Mouse (Mus musculus): ENCODE results near the gene Cdkn1c. TPM values are rescaled to one million over a fixed set of nuclear protein-coding genes. Genes with fewer than 3 reads are reported as not detected.
A peak's percentile ranks its signal among the peaks of the same experiment; 100 is the strongest.

Gene Cdkn1c
- polyA plus RNA-seq, 1 experiment from 2014 or later: 285 TPM

DNA sequence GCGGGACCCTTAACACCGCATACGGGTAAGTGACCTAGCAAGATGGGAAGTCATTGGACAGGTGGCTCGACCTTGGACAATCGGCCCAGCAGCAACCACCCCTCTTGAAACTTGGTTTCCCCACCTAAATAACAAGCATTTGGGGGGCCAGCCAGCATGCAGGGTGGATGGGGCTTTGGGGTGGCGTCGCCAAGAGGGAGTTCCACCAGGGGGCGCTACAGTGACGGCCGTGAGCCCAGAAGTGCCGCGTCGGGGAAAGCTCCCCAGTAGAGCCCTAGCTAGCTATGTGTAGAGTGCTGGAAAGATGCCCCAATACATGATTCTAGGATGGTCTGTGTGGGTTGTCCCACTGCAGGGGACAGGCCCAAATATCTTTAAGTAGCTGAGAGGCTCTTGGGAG, 19.6 kb upstream of the Cdkn1c start:
- no peak overlapping the region for H3K4me2 ChIP-seq (ENCODE audit: low read depth, low read length)

DNA sequence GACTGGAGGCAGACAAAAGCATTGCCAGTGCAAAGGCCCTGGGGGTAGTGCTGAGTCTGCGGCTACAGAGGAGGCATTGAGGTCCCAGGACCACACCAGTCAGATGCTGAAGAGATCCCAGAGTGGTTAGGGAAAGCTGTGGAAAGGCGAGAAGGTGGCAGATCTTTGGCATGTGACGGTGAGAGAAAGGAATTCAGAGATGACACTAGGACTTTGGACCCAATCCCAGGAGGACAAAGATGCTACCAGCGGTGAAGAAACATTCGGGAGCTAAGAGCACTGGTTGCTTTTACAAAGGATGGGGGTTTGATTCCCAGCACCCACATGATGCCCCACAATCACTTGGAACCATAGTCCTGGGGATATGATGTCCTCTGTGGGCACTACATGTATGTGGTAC, 16.9 kb upstream of the Cdkn1c start:
- Histone ChIP-seq H3K9me3 (replicated peaks; ENCODE audit: control insufficient read depth, low read length) (no peaks in the 10 kb centered on the region), H3K36me3 (ENCODE audit: control insufficient read depth, insufficient read depth) (no peaks in the 10 kb centered on the region), H3K4me2 (ENCODE audit: low read depth, low read length) (no peak overlapping the region), H3K27ac (ENCODE audit: low read length) (no peak overlapping the region), H3K27me3 (ENCODE audit: control insufficient read depth, insufficient read depth, low read length) (peaks cover 2% of the 10 kb centered on the region; the same call in 1 of the 2 replicates), H3K9ac (ENCODE audit: low read length) (no peak overlapping the region), H3K4me1 (ENCODE audit: control insufficient read depth, insufficient read depth, low read length) (no peaks in the 10 kb centered on the region), H3K4me3 (ENCODE audit: low read length) (no peak overlapping the region)
- WGBS: 82% methylated on average over 5 of the region's 5 CpGs
- no peak for ATAC-seq (replicated peaks; ENCODE audit: extremely low read depth, insufficient read depth, low FRiP score)

More for the DNA sequence above, 19.6 kb upstream of the Cdkn1c start:
- Histone ChIP-seq H3K4me3 (ENCODE audit: low read length) (no peak overlapping the region), H3K27me3 (ENCODE audit: control insufficient read depth, insufficient read depth, low read length) (peaks cover 2% of the 10 kb centered on the region; the same call in 1 of the 2 replicates), H3K9ac (ENCODE audit: low read length) (no peak overlapping the region), H3K36me3 (ENCODE audit: control insufficient read depth, insufficient read depth) (no peaks in the 10 kb centered on the region), H3K27ac (ENCODE audit: low read length) (no peak overlapping the region), H3K9me3 (replicated peaks; ENCODE audit: control insufficient read depth, low read length) (no peaks in the 10 kb centered on the region), H3K4me1 (ENCODE audit: control insufficient read depth, insufficient read depth, low read length) (no peaks in the 10 kb centered on the region)
- WGBS: 22% methylated on average over 13 of the region's 13 CpGs
- no peak for ATAC-seq (replicated peaks; ENCODE audit: extremely low read depth, insufficient read depth, low FRiP score)

DNA sequence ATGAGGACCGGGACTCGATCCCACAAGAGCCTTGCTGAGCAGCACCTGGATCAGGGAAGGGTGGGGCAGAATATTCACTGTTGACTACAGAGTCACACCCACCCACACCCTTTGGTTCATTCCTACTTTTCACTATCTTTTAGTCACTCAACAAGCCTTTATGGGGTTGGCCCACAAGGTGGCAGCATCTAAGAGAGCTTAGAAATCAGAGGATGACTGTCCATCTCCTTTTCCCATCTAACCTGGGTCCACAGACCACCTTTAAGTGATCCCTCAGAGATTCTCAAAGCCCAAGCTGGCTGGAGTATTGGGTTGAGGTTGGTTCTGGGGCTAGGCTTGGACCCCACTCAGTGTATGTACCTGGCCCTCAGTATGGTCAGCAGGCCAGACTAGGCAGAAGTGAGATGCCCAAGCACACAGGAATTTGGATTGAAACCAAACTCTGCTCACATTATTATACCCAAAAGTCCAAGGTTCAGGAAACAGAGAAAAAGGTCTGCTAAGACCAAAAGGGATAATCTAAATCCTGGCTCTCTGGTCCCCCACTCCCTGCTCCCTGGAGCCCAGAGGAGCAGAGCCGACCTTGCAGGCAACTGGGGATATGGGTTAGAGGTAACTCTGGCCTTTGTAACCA, 16.0 kb upstream of the Cdkn1c start:
- H3K27ac ChIP-seq (ENCODE audit: low read length): no peak overlapping the region
- WGBS: 83% methylated on average over 3 of the region's 3 CpGs
- no peak overlapping the region for H3K4me2 ChIP-seq (ENCODE audit: low read depth, low read length)
- peaks cover 2% of the 10 kb centered on the region; the same call in 1 of the 2 replicates for H3K27me3 ChIP-seq (ENCODE audit: control insufficient read depth, insufficient read depth, low read length)
- no peaks in the 10 kb centered on the region for H3K36me3 ChIP-seq (ENCODE audit: control insufficient read depth, insufficient read depth)
- H3K9me3 ChIP-seq (replicated peaks; ENCODE audit: control insufficient read depth, low read length): no peaks in the 10 kb centered on the region
- no peak overlapping the region for H3K9ac ChIP-seq (ENCODE audit: low read length)
- H3K4me3 ChIP-seq (ENCODE audit: low read length): no peak overlapping the region
- no peaks in the 10 kb centered on the region for H3K4me1 ChIP-seq (ENCODE audit: control insufficient read depth, insufficient read depth, low read length)
- ATAC-seq (replicated peaks; ENCODE audit: extremely low read depth, insufficient read depth, low FRiP score): no peak

DNA sequence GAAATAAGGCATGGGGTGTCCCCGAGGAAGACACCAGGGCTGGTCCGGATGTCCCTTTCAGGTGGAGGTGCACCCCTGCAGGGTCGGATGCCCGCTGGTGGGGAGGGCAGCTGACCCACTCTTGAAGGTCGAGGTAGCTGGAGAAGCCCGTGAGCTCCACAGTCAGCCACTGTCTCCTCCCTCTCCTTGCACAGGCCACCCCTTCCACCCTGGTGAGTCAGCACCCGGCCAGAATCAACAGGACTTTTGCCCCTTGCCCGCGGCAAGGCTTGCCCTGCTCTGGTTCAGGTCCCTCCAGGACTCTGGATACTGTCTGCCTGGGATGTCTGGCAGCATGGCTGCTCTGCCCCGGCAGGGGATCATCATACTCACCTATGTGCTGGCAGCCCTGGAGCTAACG, 15.0 kb upstream of the Cdkn1c start:
- Histone ChIP-seq H3K4me3 (ENCODE audit: low read length) (no peak overlapping the region), H3K9ac (ENCODE audit: low read length) (no peak overlapping the region), H3K36me3 (ENCODE audit: control insufficient read depth, insufficient read depth) (no peaks in the 10 kb centered on the region), H3K27me3 (ENCODE audit: control insufficient read depth, insufficient read depth, low read length) (peaks cover 2% of the 10 kb centered on the region; the same call in 1 of the 2 replicates), H3K4me1 (ENCODE audit: control insufficient read depth, insufficient read depth, low read length) (no peaks in the 10 kb centered on the region), H3K27ac (ENCODE audit: low read length) (no peak overlapping the region), H3K4me2 (ENCODE audit: low read depth, low read length) (no peak overlapping the region), H3K9me3 (replicated peaks; ENCODE audit: control insufficient read depth, low read length) (no peaks in the 10 kb centered on the region)
- ATAC-seq (replicated peaks; ENCODE audit: extremely low read depth, insufficient read depth, low FRiP score): no peak
- WGBS: 60% methylated on average over 11 of the region's 11 CpGs

DNA sequence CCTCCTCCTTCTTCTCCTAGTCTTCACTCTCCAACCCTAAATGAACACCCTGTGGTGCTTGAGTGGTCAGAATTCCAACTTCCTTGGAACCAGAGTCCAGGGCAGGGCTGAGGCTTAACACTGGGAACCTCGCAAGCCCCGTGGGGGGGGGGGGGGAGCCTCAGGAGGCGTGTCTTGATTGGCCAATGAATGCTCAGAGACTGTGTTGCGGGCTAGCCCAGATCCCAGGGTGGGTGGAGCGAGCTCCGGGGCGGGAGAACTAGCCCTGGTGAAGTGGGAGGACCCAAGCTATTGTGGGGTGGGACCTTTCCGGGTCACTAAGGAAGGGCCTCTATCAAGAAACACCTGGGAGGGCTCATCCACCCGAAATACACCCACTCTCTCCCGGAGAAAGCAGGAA, 14.0 kb upstream of the Cdkn1c start:
- no peak overlapping the region for H3K4me3 ChIP-seq (ENCODE audit: low read length)
- peaks cover under 1% of the 10 kb centered on the region; the same call in 1 of the 2 replicates for H3K4me1 ChIP-seq (ENCODE audit: control insufficient read depth, insufficient read depth, low read length)
- H3K4me2 ChIP-seq (ENCODE audit: low read depth, low read length): no peak overlapping the region
- H3K27me3 ChIP-seq (ENCODE audit: control insufficient read depth, insufficient read depth, low read length): peaks cover 2% of the 10 kb centered on the region; the same call in 1 of the 2 replicates
- no peaks in the 10 kb centered on the region for H3K36me3 ChIP-seq (ENCODE audit: control insufficient read depth, insufficient read depth)
- no peak overlapping the region for H3K9ac ChIP-seq (ENCODE audit: low read length)
- H3K9me3 ChIP-seq (replicated peaks; ENCODE audit: control insufficient read depth, low read length): no peaks in the 10 kb centered on the region
- H3K27ac ChIP-seq (ENCODE audit: low read length): no peak overlapping the region
- no peak for ATAC-seq (replicated peaks; ENCODE audit: extremely low read depth, insufficient read depth, low FRiP score)
- WGBS: 31% methylated on average over 10 of the region's 10 CpGs

DNA sequence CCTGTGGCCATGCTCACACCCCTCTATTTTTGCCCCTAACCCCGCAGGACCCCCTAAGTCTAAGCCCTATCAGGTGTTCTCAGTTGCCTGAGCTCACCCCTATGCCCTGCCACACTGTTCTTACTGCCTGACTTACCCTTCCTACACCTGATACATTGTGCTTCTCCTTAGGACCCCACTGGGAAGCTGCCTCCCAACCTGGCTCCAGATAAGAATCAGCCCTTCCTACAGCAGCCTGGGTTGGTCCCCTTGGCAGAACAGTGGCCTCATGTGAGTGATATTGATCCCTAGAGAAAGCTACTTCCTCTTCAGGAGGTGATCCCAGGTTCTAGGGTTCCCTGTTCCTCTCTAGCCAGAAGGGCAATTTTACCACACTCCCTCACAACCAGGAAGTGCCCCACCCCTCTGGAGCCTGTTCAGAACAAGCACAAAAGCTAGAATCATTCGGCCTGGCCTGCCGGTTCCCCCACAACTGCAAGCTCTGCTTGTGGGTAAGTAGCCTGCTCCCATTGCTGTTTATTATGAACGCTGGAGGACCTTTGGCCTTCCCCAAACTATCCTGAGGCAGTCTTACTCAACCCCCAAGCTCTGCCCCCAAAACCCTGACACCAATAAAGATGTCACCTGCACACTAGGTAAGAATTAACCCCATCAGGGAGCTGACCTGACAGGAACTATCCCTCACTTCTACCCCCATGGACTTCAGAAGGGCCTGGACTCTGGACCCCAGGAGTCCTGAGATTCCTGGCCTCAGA, 12.7 kb upstream of the Cdkn1c start, which contains the start of gene Slc22a18:
Slc22a18 (plus strand) TSS at position 390 of the 755 bp plus-strand sequence.
- no peak for ATAC-seq (replicated peaks; ENCODE audit: extremely low read depth, insufficient read depth, low FRiP score)
- Histone ChIP-seq H3K9ac (ENCODE audit: low read length) (no peak within 1 kb of the TSS), H3K4me1 (ENCODE audit: control insufficient read depth, insufficient read depth, low read length) (peaks cover 5% of the 10 kb centered on the region; the same call in 1 of the 2 replicates), H3K9me3 (replicated peaks; ENCODE audit: control insufficient read depth, low read length) (no peaks in the 10 kb centered on the region), H3K4me2 (ENCODE audit: low read depth, low read length) (no peak within 1 kb of the TSS), H3K27me3 (ENCODE audit: control insufficient read depth, insufficient read depth, low read length) (no peaks in the 10 kb centered on the region; the same call in 1 of the 2 replicates), H3K27ac (ENCODE audit: low read length) (no peak within 1 kb of the TSS), H3K4me3 (ENCODE audit: low read length) (no peak within 1 kb of the TSS), H3K36me3 (ENCODE audit: control insufficient read depth, insufficient read depth) (no peaks in the 10 kb centered on the region)
- 32% methylated on average over 4 of the region's 4 CpGs for WGBS

DNA sequence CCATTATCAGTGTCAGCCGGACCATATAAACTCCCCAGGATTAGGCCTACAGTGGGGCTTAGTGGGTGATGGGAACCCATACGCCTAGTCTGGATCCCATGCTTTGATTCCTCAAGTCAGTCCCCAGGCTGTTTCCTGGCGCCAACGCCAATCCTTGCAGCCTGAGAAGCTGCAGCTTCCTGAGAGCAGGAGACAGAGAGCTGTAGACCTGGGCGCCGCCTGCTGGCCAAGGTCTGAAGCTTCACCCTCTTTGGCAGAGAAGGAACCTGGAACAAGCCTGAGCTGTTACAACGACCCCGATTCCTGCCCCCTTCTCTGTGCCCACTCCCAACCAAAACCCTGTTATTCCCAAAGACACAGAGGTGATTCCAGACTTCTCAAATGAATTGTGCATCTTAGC, 9.1 kb upstream of the Cdkn1c start:
- 0 out of 2 replicates have a peak overlapping the region, but pooled peaks have one; percentile 30 for H3K4me2 ChIP-seq (ENCODE audit: low read depth, low read length)
- no peak overlapping the region for H3K9ac ChIP-seq (ENCODE audit: low read length)
- 8% methylated on average over 8 of the region's 8 CpGs for WGBS
- H3K36me3 ChIP-seq (ENCODE audit: control insufficient read depth, insufficient read depth): no peaks in the 10 kb centered on the region
- no peak for ATAC-seq (replicated peaks; ENCODE audit: extremely low read depth, insufficient read depth, low FRiP score)
- H3K27ac ChIP-seq (ENCODE audit: low read length): no peak overlapping the region
- H3K27me3 ChIP-seq (ENCODE audit: control insufficient read depth, insufficient read depth, low read length): peaks cover 2% of the 10 kb centered on the region; the same call in 1 of the 2 replicates
- no peak overlapping the region for H3K4me3 ChIP-seq (ENCODE audit: low read length)
- no peaks in the 10 kb centered on the region for H3K9me3 ChIP-seq (replicated peaks; ENCODE audit: control insufficient read depth, low read length)
- H3K4me1 ChIP-seq (ENCODE audit: control insufficient read depth, insufficient read depth, low read length): peaks cover 10% of the 10 kb centered on the region; the same call in 1 of the 2 replicates

DNA sequence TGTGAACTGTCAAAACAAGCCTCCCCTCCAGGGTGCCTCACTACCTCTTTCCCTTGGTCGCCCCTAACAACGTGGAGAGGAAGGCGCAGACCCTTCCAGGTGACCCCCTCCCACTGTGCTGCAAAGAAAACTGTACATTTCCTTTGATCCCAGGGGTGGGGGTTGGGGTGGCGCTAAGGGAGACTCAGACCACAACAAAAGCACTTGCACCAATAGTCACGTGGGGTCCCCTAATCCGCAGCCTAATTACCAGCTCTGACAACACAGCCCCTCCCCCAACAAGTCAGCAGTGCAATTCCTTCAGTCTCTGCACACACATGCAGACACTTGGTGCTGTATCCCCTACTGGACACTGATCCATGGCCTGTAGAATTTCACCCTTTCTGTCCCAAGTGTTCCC, 6.9 kb upstream of the Cdkn1c start:
- Histone ChIP-seq H3K9me3 (replicated peaks; ENCODE audit: control insufficient read depth, low read length) (no peaks in the 10 kb centered on the region), H3K9ac (ENCODE audit: low read length) (no peak overlapping the region), H3K4me3 (ENCODE audit: low read length) (no peak overlapping the region), H3K36me3 (ENCODE audit: control insufficient read depth, insufficient read depth) (no peaks in the 10 kb centered on the region), H3K4me1 (ENCODE audit: control insufficient read depth, insufficient read depth, low read length) (peaks cover 24% of the 10 kb centered on the region), H3K27ac (ENCODE audit: low read length) (no peak overlapping the region), H3K4me2 (ENCODE audit: low read depth, low read length) (no peak overlapping the region), H3K27me3 (ENCODE audit: control insufficient read depth, insufficient read depth, low read length) (0 out of 2 replicates have a peak, but pooled peaks cover 2% of the 10 kb centered on the region)
- ATAC-seq (replicated peaks; ENCODE audit: extremely low read depth, insufficient read depth, low FRiP score): no peak
- WGBS: 35% methylated on average over 6 of the region's 6 CpGs

Data from heart, embryonic 16.5 days (tissue).